ENCODE assay signal across 11 mouse cellular contexts in the genomic region with DNA sequence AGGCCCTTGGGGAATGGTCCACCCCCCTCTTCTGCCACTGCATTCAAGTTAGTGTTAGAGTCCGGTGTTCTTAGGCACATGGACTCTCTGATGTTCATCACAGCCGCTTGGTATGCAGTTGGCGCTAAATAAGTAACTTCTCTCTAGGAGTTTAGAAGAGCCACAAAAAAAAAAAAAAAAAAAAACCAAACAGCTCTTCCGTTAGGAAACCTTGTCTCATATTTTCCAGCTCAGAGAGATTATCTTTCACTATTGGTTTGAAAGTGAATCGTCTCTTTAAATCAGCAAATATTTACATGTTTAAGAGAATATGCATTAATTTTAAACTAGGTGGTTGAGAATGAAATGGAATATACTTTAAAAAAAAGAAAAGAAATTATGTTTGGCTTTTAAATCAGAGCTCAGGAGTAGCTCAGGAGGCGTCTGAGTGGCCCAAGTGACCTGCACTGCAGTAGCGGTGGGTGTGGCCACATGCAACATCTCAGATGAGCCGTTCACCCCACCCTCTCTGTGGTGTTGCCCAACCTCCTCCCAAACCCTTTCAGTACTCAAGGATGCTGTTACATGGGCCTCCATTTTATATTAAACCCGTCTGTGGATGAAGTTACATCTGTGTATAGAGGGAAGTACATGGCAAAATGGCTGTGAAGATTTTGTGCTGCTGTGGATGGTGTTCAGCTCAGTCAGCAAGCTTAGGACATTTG.
A peak's percentile ranks its signal among the peaks of the same experiment; 100 is the strongest.
DNase-seq lines count a peak whose midpoint lies in the region; ATAC-seq lines count a peak whose summit lies in the region.
"Had no signal": no experiment of that assay in that cellular context is flagged by ENCODE, and none has a peak within 500 bp of the region (broad histone marks: within the 10 kb centered on the region; RNA-seq: fewer than 3 reads in every experiment).

No protein-coding gene starts in this region.

- H3K27ac ChIP-seq in heart, embryonic 12.5 days (ENCODE audit: poor library complexity, severe bottlenecking): peak overlapping the region; percentile 80; the same call in 1 of the 2 replicates
- no peak overlapping the region for H3K27ac ChIP-seq in embryonic facial prominence, embryonic 14.5 days (replicated peaks; ENCODE audit: low read depth, low read length)
- no peak overlapping the region for H3K27ac ChIP-seq in limb, embryonic 13.5 days

- H3K9ac ChIP-seq in heart, embryonic 12.5 days: peak overlapping the region; percentile 55; the same call in 1 of the 2 replicates
- H3K9ac ChIP-seq in embryonic facial prominence, embryonic 14.5 days (ENCODE audit: low read depth, low read length): no peak overlapping the region
- H3K9ac ChIP-seq in limb, embryonic 13.5 days: no peak overlapping the region

- peak overlapping the region; percentile 67 for H3K4me3 ChIP-seq in heart, embryonic 12.5 days
- peak overlapping the region; percentile 47; the same call in 1 of the 2 replicates for H3K4me3 ChIP-seq in embryonic facial prominence, embryonic 14.5 days (ENCODE audit: low read depth, low read length)
- no peak overlapping the region; the same call in 1 of the 2 replicates for H3K4me3 ChIP-seq in limb, embryonic 13.5 days

- 50% methylated on average over 9 of the region's 9 CpGs for WGBS in heart, embryonic 12.5 days
- WGBS in embryonic facial prominence, embryonic 14.5 days: 48% methylated on average over 9 of the region's 9 CpGs
- 71% methylated on average over 9 of the region's 9 CpGs for WGBS in limb, embryonic 13.5 days

- H3K4me1 ChIP-seq in heart, embryonic 12.5 days (replicated peaks): peaks cover 10% of the 10 kb centered on the region; the same call in 1 of the 2 replicates
- H3K4me1 ChIP-seq in embryonic facial prominence, embryonic 14.5 days (ENCODE audit: control insufficient read depth, insufficient read depth, low read length): peaks cover 20% of the 10 kb centered on the region
- peaks cover 26% of the 10 kb centered on the region for H3K4me1 ChIP-seq in limb, embryonic 13.5 days

- no peaks in the 10 kb centered on the region for H3K36me3 ChIP-seq in heart, embryonic 12.5 days
- no peaks in the 10 kb centered on the region for H3K36me3 ChIP-seq in embryonic facial prominence, embryonic 14.5 days (ENCODE audit: control insufficient read depth, insufficient read depth, low read length)
- H3K36me3 ChIP-seq in limb, embryonic 13.5 days: no peaks in the 10 kb centered on the region

- no peaks in the 10 kb centered on the region for H3K27me3 ChIP-seq in heart, embryonic 12.5 days (replicated peaks)
- no peaks in the 10 kb centered on the region for H3K27me3 ChIP-seq in embryonic facial prominence, embryonic 14.5 days (replicated peaks; ENCODE audit: control insufficient read depth, insufficient read depth, low read length)
- H3K27me3 ChIP-seq in limb, embryonic 13.5 days: no peaks in the 10 kb centered on the region

- ATAC-seq in heart, embryonic 12.5 days (ENCODE audit: insufficient number of reproducible peaks, low FRiP score): no peak
- 0 out of 2 replicates have a peak, but pooled peaks have one; percentile 22 for ATAC-seq in embryonic facial prominence, embryonic 14.5 days (ENCODE audit: low read depth)
- no peak for ATAC-seq in limb, embryonic 13.5 days (ENCODE audit: low FRiP score, low read depth)

- no peak for DNase-seq in heart, adult 8-10 months (ENCODE audit: low spot score)
- DNase-seq in 3134 (ENCODE audit: extremely low read depth, insufficient read length, low spot score): peak; percentile 21
- DNase-seq in embryonic facial prominence, embryonic 14.5 days (ENCODE audit: low spot score): peak; percentile 46
- DNase-seq in spleen, postnatal 36 days (ENCODE audit: low spot score in 2 of 2): no peak
- no peak for DNase-seq in urinary bladder, postnatal 25 days (ENCODE audit: low spot score)
- DNase-seq in thymus, adult 18-20 months: no peak
- DNase-seq: adrenal gland, postnatal 25 days; kidney, postnatal 10 days; liver had no signal

- H3K4me2 ChIP-seq in heart, embryonic 12.5 days: peak overlapping the region; percentile 73
- H3K4me2 ChIP-seq in embryonic facial prominence, embryonic 14.5 days (ENCODE audit: low read depth, low read length): peak overlapping the region; percentile 59
- H3K4me2 ChIP-seq in limb, embryonic 13.5 days (replicated peaks): peak overlapping the region; percentile 72

- H3K9me3 ChIP-seq in heart, embryonic 12.5 days (replicated peaks): peaks cover 2% of the 10 kb centered on the region; the same call in 1 of the 2 replicates
- no peaks in the 10 kb centered on the region for H3K9me3 ChIP-seq in embryonic facial prominence, embryonic 14.5 days (ENCODE audit: control insufficient read depth, low read length)
- H3K9me3 ChIP-seq in limb, embryonic 13.5 days: no peaks in the 10 kb centered on the region

Comparison
In these comparisons a context has a peak if more than half of its experiments do, and no peak if none do; other contexts are left out.
1. DNase-seq: peak in 3134 (single experiment) and embryonic facial prominence, embryonic 14.5 days (single experiment); none in heart, adult 8-10 months (single experiment), spleen, postnatal 36 days (0 of 2), urinary bladder, postnatal 25 days (single experiment) and thymus, adult 18-20 months (0 of 2).
2. Peak in every context shown above with its lines, with median percentiles within 50 percentile points of each other: H3K4me2 ChIP-seq.